Mouse (Mus musculus) small intestine, adult 2 months (tissue): ENCODE measurements around the gene Psen2.

Source experiments
- CTCF ChIP-seq: fragments of 200-500 bp; IDR thresholded peaks from 2 replicates; pipeline ENCODE4 v1.5.1; 2012; ENCODE audit warnings: low read depth, mild to moderate bottlenecking, control low read depth, inconsistent platforms, low read length, moderate library complexity, mixed read lengths; ENCODE audit not compliant: insufficient replicate concordance, insufficient read length; ENCODE audit errors: extremely low read depth
- POLR2A ChIP-seq: fragments of 200-500 bp; IDR thresholded peaks from 2 replicates; pipeline ENCODE4 v1.6.1; 2012; ENCODE audit warnings: low read depth, mild to moderate bottlenecking, control low read depth, inconsistent platforms, low read length, moderate library complexity

- TF ChIP-seq POLR2A (no peak), CTCF (no peak)
Observed at GRCm38 (mm10) chr1:180300997-180301396, 37.8 kb upstream of the Psen2 start.
